Mouse (Mus musculus) embryonic facial prominence, embryonic 10.5 days (tissue): Measurements from ENCODE around the gene Tuba1a. TPM values are rescaled to one million over a fixed set of nuclear protein-coding genes. Genes with fewer than 3 reads are reported as not detected.
A peak's percentile ranks its signal among the peaks of the same experiment; 100 is the strongest.
"Not testable (repeated sequence)": the region's sequence is repeated elsewhere in the genome, so short reads cannot be mapped to it uniquely, and the experiment has no call there.

Source experiments
- DNase-seq: peaks from one replicate; pipeline ENCODE4 v3.0.0-alpha.2; 2017; ENCODE audit warnings: low spot score
- H3K27ac ChIP-seq: fragments of 300-500 bp; sonication (generic); replicated peaks from 2 replicates; pipeline ENCODE4 v1.5.1; 2016; ENCODE audit warnings: mild to moderate bottlenecking
- H3K27me3 ChIP-seq: fragments of 300-500 bp; sonication (generic); replicated peaks from 2 replicates; pipeline ENCODE4 v1.6.1; 2016; ENCODE audit warnings: low read depth, mild to moderate bottlenecking; ENCODE audit not compliant: poor library complexity, severe bottlenecking
- H3K36me3 ChIP-seq: fragments of 300-500 bp; sonication (generic); replicated peaks from 2 replicates; pipeline ENCODE4 v1.6.1; 2016; ENCODE audit warnings: mild to moderate bottlenecking, moderate library complexity
- H3K4me1 ChIP-seq: fragments of 300-500 bp; sonication (generic); 2 replicates; pipeline ENCODE4 v1.6.1; 2016
- H3K4me3 ChIP-seq: fragments of 300-500 bp; sonication (generic); 2 replicates; pipeline ENCODE4 v1.5.1; 2016; ENCODE audit warnings: mild to moderate bottlenecking, moderate library complexity
- H3K9me3 ChIP-seq: fragments of 300-500 bp; sonication (generic); 2 replicates; pipeline ENCODE4 v1.6.1; 2016; ENCODE audit warnings: mild to moderate bottlenecking
- WGBS: fragments of 180-500 bp; shearing (Covaris S2); methylation state at CpG from one replicate; pipeline ENCODE4 v1.1.7; 2016; 5-methylcytosine and 5-hydroxymethylcytosine counted together
- polyA plus RNA-seq: library from polyadenylated mRNA; unstranded; fragments of >200 nt; fragmentation: Nextera tagmentation; extraction: Ambion mirVana; gene quantifications from 2 replicates; pipeline ENCODE4 v1.2.1, GENCODE M21; 2016

The Tuba1a gene
- polyA plus RNA-seq, 1 experiment from 2014 or later = 2,739 TPM

GRCm38 (mm10) chr15:98947884-98948283 lies 5.6 kb downstream of the Tuba1a start:
- DNase-seq = no peak
- Histone ChIP-seq H3K4me1 (peaks cover 7% of the 10 kb centered on the region), H3K27ac (no peak overlapping the region), H3K9me3 (peaks cover 2% of the 10 kb centered on the region; the same call in 1 of the 2 replicates), H3K4me3 (no peak overlapping the region), H3K27me3 (no peaks in the 10 kb centered on the region), H3K36me3 (peaks cover 34% of the 10 kb centered on the region)
- 60% methylated on average over 3 of the region's 3 CpGs for WGBS

- Histone ChIP-seq H3K27ac (no peak overlapping the region), H3K9me3 (peaks cover 2% of the 10 kb centered on the region; the same call in 1 of the 2 replicates), H3K36me3 (peaks cover 8% of the 10 kb centered on the region), H3K27me3 (no peaks in the 10 kb centered on the region), H3K4me1 (0 out of 2 replicates have a peak, but pooled peaks cover 3% of the 10 kb centered on the region), H3K4me3 (no peak overlapping the region)
- peak; percentile 41 for DNase-seq
- WGBS = 67% methylated on average over 4 of the region's 4 CpGs
Observed at GRCm38 (mm10) chr15:98943133-98943532, 10.4 kb downstream of the Tuba1a start.

- Histone ChIP-seq H3K4me3 (no peak overlapping the region), H3K27me3 (no peaks in the 10 kb centered on the region), H3K9me3 (peaks cover 2% of the 10 kb centered on the region; the same call in 1 of the 2 replicates), H3K36me3 (peaks cover 8% of the 10 kb centered on the region), H3K4me1 (0 out of 2 replicates have a peak, but pooled peaks cover 3% of the 10 kb centered on the region), H3K27ac (no peak overlapping the region)
- no peak for DNase-seq
- WGBS = 88% methylated on average over 4 of the region's 4 CpGs
Observed at GRCm38 (mm10) chr15:98942081-98942480, 11.4 kb downstream of the Tuba1a start.

DNA sequence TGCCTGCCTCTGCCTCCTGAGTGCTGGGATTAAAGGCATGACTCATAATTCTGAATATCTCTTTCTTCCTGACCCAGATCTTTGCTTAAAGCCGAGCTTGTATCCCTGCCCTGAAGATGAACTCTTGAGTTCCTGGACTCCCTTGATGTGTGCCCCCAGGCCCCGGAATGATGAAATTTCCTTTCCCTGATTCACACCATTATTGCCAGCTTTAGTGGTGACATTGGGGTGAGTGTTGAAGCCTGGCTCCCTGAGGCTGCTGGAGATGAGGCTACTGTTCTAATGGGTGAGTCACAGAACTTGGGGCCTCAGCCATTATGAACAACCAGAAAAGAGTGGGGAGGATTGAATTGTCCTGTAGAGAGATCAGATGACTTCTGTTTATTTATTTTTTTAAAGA lies 12.0 kb downstream of the Tuba1a start:
- no peak for DNase-seq
- peaks cover 8% of the 10 kb centered on the region for H3K36me3 ChIP-seq
- H3K4me1 ChIP-seq = 0 out of 2 replicates have a peak, but pooled peaks cover 3% of the 10 kb centered on the region
- no peaks in the 10 kb centered on the region for H3K27me3 ChIP-seq
- no peak overlapping the region for H3K27ac ChIP-seq
- WGBS = 78% methylated on average over 2 of the region's 2 CpGs
- H3K9me3 ChIP-seq = peaks cover 2% of the 10 kb centered on the region; the same call in 1 of the 2 replicates
- H3K4me3 ChIP-seq = no peak overlapping the region

DNA sequence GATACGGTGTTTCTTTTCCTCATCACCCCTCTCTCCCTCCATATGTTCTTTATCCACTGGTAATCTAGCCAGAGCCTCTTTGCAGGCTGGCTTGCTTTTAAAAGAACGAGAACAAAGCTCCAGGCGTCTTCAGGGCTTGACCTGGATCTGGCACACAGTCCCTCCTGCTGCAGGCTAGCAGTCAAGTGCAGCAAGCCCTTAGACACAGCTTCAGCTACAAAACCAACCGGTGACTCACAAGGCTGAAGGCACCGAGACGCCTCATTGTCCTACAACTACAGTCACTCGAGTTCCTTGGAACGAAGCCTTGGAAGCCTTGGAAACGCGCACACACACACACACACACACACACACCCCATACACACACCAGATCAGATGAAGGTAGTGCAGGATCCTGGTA lies 12.7 kb downstream of the Tuba1a start:
- peaks cover 2% of the 10 kb centered on the region; the same call in 1 of the 2 replicates for H3K9me3 ChIP-seq
- H3K27me3 ChIP-seq = no peaks in the 10 kb centered on the region
- WGBS = 74% methylated on average over 10 of the region's 10 CpGs
- H3K27ac ChIP-seq = no peak overlapping the region
- peaks cover 8% of the 10 kb centered on the region for H3K36me3 ChIP-seq
- no peak overlapping the region for H3K4me3 ChIP-seq
- peaks cover 8% of the 10 kb centered on the region for H3K4me1 ChIP-seq
- DNase-seq = no peak

DNA sequence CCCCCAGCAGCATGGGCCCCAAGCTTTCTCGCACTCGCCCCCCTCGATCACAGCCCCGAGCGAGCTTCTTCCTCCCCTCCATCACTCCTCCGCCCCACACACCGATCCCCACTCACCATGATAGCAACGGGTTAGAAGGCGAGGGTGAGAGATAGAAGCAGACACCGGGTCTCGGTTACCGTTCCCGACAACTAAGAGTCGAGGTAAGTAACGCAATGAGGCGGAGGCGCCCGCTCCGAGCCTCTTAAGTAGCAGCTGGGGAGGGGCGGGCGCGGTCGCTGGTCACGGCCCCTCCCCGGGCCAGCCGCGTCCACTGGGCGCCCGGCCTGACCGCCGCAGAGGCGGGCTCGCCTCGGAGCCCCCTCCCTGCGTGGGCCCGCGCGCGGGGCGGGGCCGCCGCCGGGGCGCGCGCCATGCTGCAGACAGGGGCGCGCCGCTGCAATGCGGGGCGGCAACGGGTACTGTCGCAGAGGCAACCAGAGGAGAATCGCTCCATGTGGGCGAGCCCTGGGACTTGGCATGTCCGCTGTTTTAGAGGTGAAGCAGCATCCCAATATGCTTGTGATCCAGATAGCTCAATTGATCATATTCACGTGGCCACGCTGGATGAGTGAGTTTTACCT lies 19.2 kb downstream of the Tuba1a start, which contains the start of gene Tuba1b:
TSS of gene Tuba1b (minus strand) at position 349 of the 623 bp plus-strand sequence.
- Histone ChIP-seq H3K27me3 (no peaks in the 10 kb centered on the region), H3K36me3 (peaks cover 23% of the 10 kb centered on the region), H3K9me3 (no peaks in the 10 kb centered on the region), H3K4me3 (peak within 1 kb of the TSS; percentile 67), H3K27ac (peak within 1 kb of the TSS; percentile 96), H3K4me1 (peaks cover 22% of the 10 kb centered on the region)
- WGBS = under 1% methylated on average over 57 of the region's 58 CpGs
- peak; percentile 95 for DNase-seq

DNA sequence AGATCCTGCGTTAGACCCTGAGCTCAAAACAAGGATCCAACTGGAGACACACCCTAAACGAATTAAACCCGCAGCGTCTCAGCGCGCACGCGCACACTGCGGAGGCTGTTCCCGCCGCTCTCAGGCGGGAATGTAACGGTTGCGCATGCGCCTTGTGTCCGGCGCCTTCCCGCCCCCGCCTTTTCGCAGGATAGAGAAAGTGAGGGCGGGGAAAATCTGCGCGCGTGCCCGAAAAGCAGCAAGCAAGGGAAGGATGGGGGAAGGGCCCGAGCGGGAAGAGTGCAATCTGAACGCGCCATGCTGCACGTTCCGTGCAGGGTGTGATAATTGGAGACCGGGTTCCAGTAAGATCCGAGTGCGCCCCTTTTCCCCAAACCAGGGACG lies 19.7 kb downstream of the Tuba1a start:
- H3K9me3 ChIP-seq = no peaks in the 10 kb centered on the region
- peak; percentile 98 for DNase-seq
- H3K27me3 ChIP-seq = no peaks in the 10 kb centered on the region
- H3K4me1 ChIP-seq = peaks cover 27% of the 10 kb centered on the region
- H3K27ac ChIP-seq = peak overlapping the region; percentile 96
- H3K4me3 ChIP-seq = peak overlapping the region; percentile 67
- peaks cover 23% of the 10 kb centered on the region for H3K36me3 ChIP-seq
- under 1% methylated on average over 35 of the region's 35 CpGs for WGBS

- 20% methylated on average over 8 of the region's 9 CpGs for WGBS
- not testable (repeated sequence) for H3K27me3 ChIP-seq, H3K9me3 ChIP-seq
- peaks cover 34% of the 10 kb centered on the region for H3K4me1 ChIP-seq
- peak overlapping the region; percentile 67 for H3K4me3 ChIP-seq
- peaks cover 23% of the 10 kb centered on the region for H3K36me3 ChIP-seq
- DNase-seq = peak; percentile 52
- peak overlapping the region; percentile 96 for H3K27ac ChIP-seq
Observed at GRCm38 (mm10) chr15:98933004-98933671, 20.4 kb downstream of the Tuba1a start.

- H3K9me3 ChIP-seq = peaks cover 3% of the 10 kb centered on the region; the same call in 1 of the 2 replicates
- peaks cover 26% of the 10 kb centered on the region for H3K36me3 ChIP-seq
- H3K27ac ChIP-seq = no peak overlapping the region
- no peaks in the 10 kb centered on the region for H3K27me3 ChIP-seq
- H3K4me3 ChIP-seq = peak overlapping the region; percentile 19; the same call in 1 of the 2 replicates
- H3K4me1 ChIP-seq = peaks cover 30% of the 10 kb centered on the region
- WGBS = 85% methylated on average over 3 of the region's 3 CpGs
- no peak for DNase-seq
Observed at GRCm38 (mm10) chr15:98930998-98931397, 22.5 kb downstream of the Tuba1a start.

GRCm38 (mm10) chr15:98930017-98930734 lies 23.3 kb downstream of the Tuba1a start:
- 63% methylated on average over 8 of the region's 8 CpGs for WGBS

DNA sequence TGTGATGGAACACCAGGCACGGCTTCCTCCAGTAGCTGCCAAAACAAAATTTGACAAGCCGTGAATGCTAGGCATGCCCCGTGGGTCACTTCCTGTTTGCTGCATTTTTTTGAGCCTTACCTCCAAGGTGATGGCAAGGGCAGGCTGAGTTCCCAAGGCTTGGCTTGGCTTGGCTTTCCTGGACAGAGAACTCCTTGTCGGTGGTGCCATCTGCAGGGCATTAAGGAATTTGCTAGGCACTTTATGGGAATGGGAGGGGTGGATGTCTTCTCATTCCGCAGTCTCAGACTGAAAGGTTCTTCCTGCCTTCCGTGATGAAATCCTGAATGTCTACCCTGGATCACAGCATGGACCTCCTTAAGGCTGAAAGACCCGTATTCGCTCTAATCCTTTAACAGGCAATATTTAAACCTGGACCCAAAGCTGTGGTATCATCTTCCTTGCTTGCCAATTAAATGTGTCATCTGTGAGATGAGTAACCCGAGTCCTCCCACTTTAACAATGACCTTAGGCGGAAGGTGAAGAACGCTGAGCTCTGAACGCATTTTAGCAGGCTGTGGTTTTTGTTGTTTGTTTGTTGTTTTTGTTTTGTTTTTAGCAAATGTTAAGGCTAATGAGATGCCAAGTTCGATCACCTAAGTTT lies 24.8 kb downstream of the Tuba1a start:
- peak; percentile 79 for DNase-seq
- Histone ChIP-seq H3K27ac (no peak overlapping the region), H3K4me3 (peak overlapping the region; percentile 30; the same call in 1 of the 2 replicates), H3K27me3 (no peaks in the 10 kb centered on the region), H3K36me3 (peaks cover 27% of the 10 kb centered on the region), H3K9me3 (peaks cover 3% of the 10 kb centered on the region; the same call in 1 of the 2 replicates), H3K4me1 (peaks cover 18% of the 10 kb centered on the region)
- 14% methylated on average over 13 of the region's 13 CpGs for WGBS

More at GRCm38 (mm10) chr15:98930017-98930734, 23.3 kb downstream of the Tuba1a start:
- H3K27me3 ChIP-seq = no peaks in the 10 kb centered on the region
- peaks cover 27% of the 10 kb centered on the region for H3K36me3 ChIP-seq
- peaks cover 3% of the 10 kb centered on the region; the same call in 1 of the 2 replicates for H3K9me3 ChIP-seq
- no peak overlapping the region for H3K27ac ChIP-seq
- H3K4me3 ChIP-seq = no peak overlapping the region
- DNase-seq = no peak
- H3K4me1 ChIP-seq = peaks cover 22% of the 10 kb centered on the region

DNA sequence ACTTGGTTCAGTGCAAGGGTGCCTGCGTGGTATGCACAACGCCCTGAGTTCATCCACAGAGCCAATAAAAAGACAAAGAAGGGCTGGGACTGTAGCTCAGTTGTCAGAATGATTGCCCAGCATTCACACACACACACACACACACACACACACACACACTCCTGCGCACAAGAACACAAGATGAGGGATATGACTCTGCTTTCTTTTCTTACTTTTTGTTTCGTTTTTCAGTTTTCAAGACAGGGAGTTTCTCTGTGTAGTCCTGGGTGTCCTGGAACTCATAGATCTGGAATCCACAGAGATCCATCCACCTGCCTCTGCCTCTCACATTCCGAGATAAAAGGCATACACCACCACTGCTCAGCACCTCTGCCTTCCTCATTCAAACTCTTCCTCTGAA lies 25.9 kb downstream of the Tuba1a start:
- H3K36me3 ChIP-seq = peaks cover 21% of the 10 kb centered on the region
- H3K4me1 ChIP-seq = peaks cover 14% of the 10 kb centered on the region
- H3K4me3 ChIP-seq = no peak overlapping the region
- no peak for DNase-seq
- H3K27me3 ChIP-seq = no peaks in the 10 kb centered on the region
- no peak overlapping the region for H3K27ac ChIP-seq
- 88% methylated on average over 5 of the region's 5 CpGs for WGBS
- H3K9me3 ChIP-seq = peaks cover 3% of the 10 kb centered on the region; the same call in 1 of the 2 replicates
